Mouse (Mus musculus): ENCODE results near the gene Lhfpl2. TPM values are rescaled to one million over a fixed set of nuclear protein-coding genes. Genes with fewer than 3 reads are reported as not detected.

Lhfpl2 gene
- polyA plus RNA-seq, 1 experiment from 2014 or later: 75.2 TPM

DNA sequence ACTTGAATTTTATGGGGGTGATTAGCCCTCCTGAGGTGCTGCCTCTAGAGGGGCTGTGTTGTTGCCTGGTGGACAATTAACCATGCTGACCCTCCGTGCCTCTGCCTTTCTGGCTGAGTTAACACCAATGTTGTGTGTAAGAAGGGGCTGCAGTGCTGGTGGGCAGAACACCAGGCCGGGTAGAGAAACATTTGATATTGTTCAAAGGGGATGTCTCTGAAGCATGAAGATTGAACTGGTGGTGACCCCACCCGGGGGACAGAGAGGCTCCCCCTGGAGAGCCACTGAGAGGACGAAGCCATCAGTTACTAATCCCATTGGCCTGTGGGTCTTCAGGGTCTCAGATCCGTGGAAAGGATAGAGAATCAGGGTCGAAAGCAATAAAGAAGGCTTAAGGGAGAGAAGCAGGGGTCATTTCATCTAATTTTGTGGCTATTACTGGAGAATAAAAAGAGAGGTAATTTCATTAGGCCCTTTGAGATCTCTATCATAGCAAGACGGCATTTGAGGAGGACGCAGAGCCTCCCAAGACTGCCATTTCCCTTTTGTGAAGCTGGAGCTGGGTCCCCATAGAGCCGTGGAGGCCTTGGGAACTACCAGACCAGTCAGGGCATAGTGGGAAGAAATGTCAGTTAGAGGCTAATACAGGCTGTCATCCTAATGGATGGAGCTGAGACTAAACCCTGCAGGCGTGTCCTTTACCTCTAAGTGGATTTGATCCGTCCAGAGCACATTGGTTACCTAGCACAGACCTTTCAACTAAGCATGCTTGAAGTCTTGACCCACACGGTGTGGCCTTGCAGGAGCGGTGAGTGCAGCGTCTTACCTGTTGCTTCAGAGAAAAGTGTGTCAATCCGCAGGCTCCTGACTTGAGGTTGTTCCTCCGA, 12.1 kb downstream of the Lhfpl2 start:
- no peak overlapping the region for H3K4me3 ChIP-seq
- H3K4me2 ChIP-seq: no peak overlapping the region
- 0 out of 2 replicates have a peak, but pooled peaks cover 5% of the 10 kb centered on the region for H3K27me3 ChIP-seq
- ATAC-seq (ENCODE audit: insufficient number of reproducible peaks, low FRiP score, low TSS enrichment, low read depth): no peak
- WGBS: 68% methylated on average over 16 of the region's 16 CpGs
- no peak overlapping the region for H3K27ac ChIP-seq
- peaks cover 6% of the 10 kb centered on the region; the same call in 1 of the 2 replicates for H3K36me3 ChIP-seq
- peaks cover 38% of the 10 kb centered on the region for H3K4me1 ChIP-seq
- H3K9me3 ChIP-seq: no peaks in the 10 kb centered on the region
- no peak overlapping the region for H3K9ac ChIP-seq

DNA sequence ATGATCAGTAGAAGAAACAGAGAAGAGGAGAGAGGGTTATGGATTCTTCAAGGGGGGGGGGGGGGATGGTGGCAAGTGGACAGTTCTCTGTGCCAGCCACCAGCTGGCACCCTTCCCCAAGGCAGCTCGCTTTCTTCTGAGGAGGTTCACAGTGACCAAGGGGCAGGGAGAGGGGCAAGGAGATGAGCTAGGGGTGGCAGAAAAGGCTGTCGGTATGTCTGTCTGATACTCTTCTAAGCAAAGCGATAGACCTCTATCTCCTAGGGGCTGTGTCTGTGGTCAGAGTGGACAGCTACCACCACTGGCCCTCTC, 12.7 kb downstream of the Lhfpl2 start:
- Histone ChIP-seq H3K4me2 (no peak overlapping the region), H3K4me3 (no peak overlapping the region), H3K9me3 (no peaks in the 10 kb centered on the region), H3K27ac (no peak overlapping the region), H3K4me1 (peaks cover 32% of the 10 kb centered on the region), H3K9ac (no peak overlapping the region), H3K27me3 (0 out of 2 replicates have a peak, but pooled peaks cover 5% of the 10 kb centered on the region), H3K36me3 (peaks cover 6% of the 10 kb centered on the region; the same call in 1 of the 2 replicates)
- ATAC-seq (ENCODE audit: insufficient number of reproducible peaks, low FRiP score, low TSS enrichment, low read depth): no peak
- 90% methylated on average over 3 of the region's 3 CpGs for WGBS

DNA sequence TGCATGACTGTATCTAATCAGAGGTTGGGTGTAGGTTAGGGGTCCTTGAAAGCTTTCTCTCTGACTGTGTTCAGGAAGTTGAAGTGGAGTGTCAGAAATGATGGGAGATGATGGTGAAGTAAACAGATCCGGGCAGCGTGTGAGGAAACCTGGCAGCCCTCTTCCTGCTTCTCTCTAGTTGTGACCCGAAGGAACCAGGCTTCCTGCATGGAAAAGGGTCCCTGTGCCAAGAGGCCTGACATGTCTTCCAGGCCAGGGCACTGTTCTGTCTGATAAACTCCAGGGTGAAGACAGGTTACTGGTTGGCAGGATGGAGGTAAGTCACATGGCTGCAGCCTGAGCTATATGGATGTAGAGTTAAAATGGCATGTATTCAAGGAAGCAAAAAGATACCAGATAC, 13.3 kb downstream of the Lhfpl2 start:
- Histone ChIP-seq H3K9ac (no peak overlapping the region), H3K9me3 (no peaks in the 10 kb centered on the region), H3K4me2 (no peak overlapping the region), H3K27ac (no peak overlapping the region), H3K36me3 (peaks cover 6% of the 10 kb centered on the region; the same call in 1 of the 2 replicates), H3K27me3 (0 out of 2 replicates have a peak, but pooled peaks cover 9% of the 10 kb centered on the region), H3K4me1 (peaks cover 25% of the 10 kb centered on the region), H3K4me3 (no peak overlapping the region)
- 90% methylated on average over 3 of the region's 3 CpGs for WGBS
- no peak for ATAC-seq (ENCODE audit: insufficient number of reproducible peaks, low FRiP score, low TSS enrichment, low read depth)

DNA sequence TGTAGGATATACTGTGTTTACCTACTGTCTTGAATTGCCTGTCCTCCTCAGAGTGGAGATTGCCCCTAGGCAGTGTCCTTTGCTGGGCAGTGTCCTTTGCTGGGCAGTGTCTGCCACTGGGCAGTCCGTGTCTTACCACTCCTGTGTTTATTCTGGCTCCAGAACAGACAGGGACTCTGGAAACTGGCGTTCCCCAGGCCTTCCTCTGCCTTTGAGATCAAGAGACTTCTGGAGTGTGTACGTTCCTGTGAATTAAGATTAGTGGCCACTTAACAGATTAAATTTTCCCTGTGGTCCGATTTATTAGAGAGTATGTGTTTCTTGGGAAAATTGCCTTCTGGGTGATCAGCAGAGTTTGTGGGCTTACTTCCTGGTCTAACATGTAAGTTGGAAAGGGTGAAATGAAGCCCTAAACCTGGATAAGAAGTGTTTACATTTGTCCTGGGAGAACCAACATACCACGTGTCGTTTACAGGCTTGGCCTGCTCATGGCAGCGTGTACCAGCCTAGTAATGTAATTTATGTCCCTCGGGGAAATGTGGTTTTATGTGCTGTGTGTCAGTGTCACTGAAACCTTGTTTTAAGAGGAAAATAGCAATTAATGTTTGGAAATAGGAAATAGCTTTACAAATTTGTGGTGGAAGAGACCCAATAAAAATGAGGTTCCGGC, 15.6 kb downstream of the Lhfpl2 start:
- Histone ChIP-seq H3K4me3 (no peak overlapping the region), H3K27me3 (0 out of 2 replicates have a peak, but pooled peaks cover 12% of the 10 kb centered on the region), H3K36me3 (peaks cover 6% of the 10 kb centered on the region; the same call in 1 of the 2 replicates), H3K27ac (no peak overlapping the region), H3K4me2 (no peak overlapping the region), H3K9me3 (no peaks in the 10 kb centered on the region), H3K4me1 (peaks cover 31% of the 10 kb centered on the region), H3K9ac (no peak overlapping the region)
- 35% methylated on average over 9 of the region's 9 CpGs for WGBS
- ATAC-seq (ENCODE audit: insufficient number of reproducible peaks, low FRiP score, low TSS enrichment, low read depth): no peak

DNA sequence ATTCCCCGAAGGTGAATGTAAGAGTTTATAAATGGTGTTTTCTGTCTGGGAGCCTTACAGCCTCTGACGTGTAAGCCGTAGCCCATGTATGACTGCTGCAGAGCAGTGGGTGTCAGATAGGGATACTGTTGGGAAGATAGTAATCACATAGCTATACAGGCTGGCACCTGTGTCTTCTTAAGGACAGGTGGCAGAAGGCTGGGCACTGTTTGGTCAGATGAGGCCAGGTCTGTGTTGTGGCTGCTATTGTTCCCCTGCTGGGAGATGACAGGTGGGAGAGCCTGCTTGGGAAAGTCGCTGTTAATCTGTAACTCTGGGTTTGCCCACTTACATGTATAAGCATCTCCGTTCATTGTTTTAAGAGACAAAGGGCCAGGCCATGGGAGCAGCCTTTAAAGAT, 16.1 kb downstream of the Lhfpl2 start:
- H3K4me2 ChIP-seq: no peak overlapping the region
- H3K9ac ChIP-seq: no peak overlapping the region
- WGBS: 49% methylated on average over 5 of the region's 5 CpGs
- H3K4me3 ChIP-seq: no peak overlapping the region
- H3K9me3 ChIP-seq: no peaks in the 10 kb centered on the region
- H3K4me1 ChIP-seq: peaks cover 31% of the 10 kb centered on the region
- H3K27ac ChIP-seq: no peak overlapping the region
- H3K27me3 ChIP-seq: 0 out of 2 replicates have a peak, but pooled peaks cover 12% of the 10 kb centered on the region
- ATAC-seq (ENCODE audit: insufficient number of reproducible peaks, low FRiP score, low TSS enrichment, low read depth): no peak
- peaks cover 6% of the 10 kb centered on the region; the same call in 1 of the 2 replicates for H3K36me3 ChIP-seq

DNA sequence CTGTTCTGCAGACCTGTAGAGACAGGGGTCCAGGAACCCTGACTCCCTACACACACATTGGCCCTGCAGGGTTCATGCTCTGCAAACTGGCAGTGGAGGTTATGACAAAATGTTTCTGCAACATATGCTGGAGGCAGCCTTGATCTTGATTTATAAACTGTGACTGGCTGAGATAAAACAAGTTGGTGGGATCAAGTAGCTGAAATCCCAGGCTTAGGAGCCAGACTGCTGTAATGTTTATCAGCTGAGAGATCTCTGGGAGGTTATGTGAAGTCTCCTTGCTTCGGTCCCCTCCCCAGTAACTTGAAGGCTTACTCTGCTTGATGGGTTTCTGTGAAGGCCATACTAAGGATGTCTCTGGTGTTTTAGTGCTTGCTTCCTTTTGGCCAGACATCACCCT, 17.6 kb downstream of the Lhfpl2 start:
- no peak for ATAC-seq (ENCODE audit: insufficient number of reproducible peaks, low FRiP score, low TSS enrichment, low read depth)
- Histone ChIP-seq H3K27ac (no peak overlapping the region), H3K9ac (no peak overlapping the region), H3K4me2 (no peak overlapping the region), H3K4me1 (peaks cover 31% of the 10 kb centered on the region), H3K36me3 (peaks cover 10% of the 10 kb centered on the region; the same call in 1 of the 2 replicates), H3K27me3 (0 out of 2 replicates have a peak, but pooled peaks cover 7% of the 10 kb centered on the region), H3K9me3 (no peaks in the 10 kb centered on the region), H3K4me3 (no peak overlapping the region)
- 36% methylated on average over 1 of the region's 1 CpGs for WGBS

DNA sequence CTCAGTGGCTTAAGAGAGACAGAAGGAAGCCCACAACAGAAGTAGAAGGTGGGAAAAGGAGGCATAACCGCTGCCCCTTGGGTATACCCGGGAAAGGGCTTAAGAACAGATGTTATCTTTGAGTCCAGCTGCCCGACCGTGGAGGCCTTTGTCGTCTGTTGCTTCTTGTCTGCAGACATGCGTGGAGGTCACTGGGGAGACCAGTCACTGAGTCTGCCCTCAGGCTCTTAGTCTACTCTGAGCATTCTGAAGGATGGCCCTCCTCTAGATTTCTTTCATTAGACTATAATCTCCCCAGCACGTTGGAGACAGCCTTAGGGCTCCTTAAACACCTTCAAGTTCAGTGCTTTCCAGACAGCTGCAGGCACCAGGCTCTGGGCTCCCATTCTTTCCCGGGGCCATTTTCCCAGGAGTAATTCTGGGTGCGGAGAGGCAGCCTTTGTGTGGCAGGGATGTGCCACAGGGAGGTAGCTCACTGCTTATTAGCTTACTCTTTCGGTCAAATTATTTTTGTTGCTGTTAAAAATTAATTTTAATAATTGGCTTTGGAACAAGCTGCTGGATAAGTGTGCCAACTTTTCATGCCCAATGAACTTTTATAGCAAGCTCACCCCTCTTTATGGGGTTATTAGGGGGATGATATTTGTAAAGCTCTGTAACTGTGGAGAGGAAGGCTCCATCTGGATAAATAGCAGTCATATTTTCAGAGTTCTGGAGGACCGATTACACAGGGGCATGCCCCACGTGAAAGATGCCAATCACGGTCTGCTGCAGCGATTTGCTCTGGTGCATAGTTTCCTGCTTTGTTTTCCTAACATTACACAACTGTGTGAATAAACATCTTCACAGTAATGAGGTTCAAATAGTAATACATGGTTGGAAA, 19.8 kb downstream of the Lhfpl2 start:
- H3K9me3 ChIP-seq: no peaks in the 10 kb centered on the region
- WGBS: 29% methylated on average over 14 of the region's 14 CpGs
- H3K36me3 ChIP-seq: 0 out of 2 replicates have a peak, but pooled peaks cover 4% of the 10 kb centered on the region
- peaks cover 31% of the 10 kb centered on the region for H3K4me1 ChIP-seq
- no peak for ATAC-seq (ENCODE audit: insufficient number of reproducible peaks, low FRiP score, low TSS enrichment, low read depth)
- H3K9ac ChIP-seq: no peak overlapping the region
- H3K27me3 ChIP-seq: 0 out of 2 replicates have a peak, but pooled peaks cover 7% of the 10 kb centered on the region
- H3K4me2 ChIP-seq: no peak overlapping the region
- H3K27ac ChIP-seq: no peak overlapping the region
- H3K4me3 ChIP-seq: no peak overlapping the region

DNA sequence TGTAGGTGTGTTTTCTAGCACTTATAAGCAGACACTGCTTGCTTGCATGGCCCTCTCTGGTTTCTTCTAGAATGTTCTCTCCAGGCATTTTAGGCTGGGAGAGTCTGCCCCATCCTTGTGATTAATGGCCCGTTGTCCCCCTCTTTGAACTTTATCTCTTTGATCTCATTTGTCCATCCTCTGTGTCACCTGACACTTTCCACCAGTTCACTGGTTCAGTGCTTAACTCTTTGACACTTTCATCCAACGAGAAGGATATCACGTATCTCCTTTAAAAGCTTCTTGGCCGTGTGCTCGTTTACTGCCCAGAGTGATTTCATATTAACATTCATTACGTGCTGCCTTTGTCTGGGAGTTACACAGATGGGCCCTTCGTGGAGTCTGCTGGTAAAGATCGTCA, 25.6 kb downstream of the Lhfpl2 start:
- peaks cover 10% of the 10 kb centered on the region for H3K36me3 ChIP-seq
- no peak overlapping the region for H3K27ac ChIP-seq
- no peak overlapping the region for H3K4me2 ChIP-seq
- WGBS: 24% methylated on average over 8 of the region's 8 CpGs
- H3K4me1 ChIP-seq: peaks cover 12% of the 10 kb centered on the region
- no peaks in the 10 kb centered on the region for H3K27me3 ChIP-seq
- H3K4me3 ChIP-seq: no peak overlapping the region
- no peak overlapping the region for H3K9ac ChIP-seq
- no peaks in the 10 kb centered on the region for H3K9me3 ChIP-seq
- no peak for ATAC-seq (ENCODE audit: insufficient number of reproducible peaks, low FRiP score, low TSS enrichment, low read depth)

DNA sequence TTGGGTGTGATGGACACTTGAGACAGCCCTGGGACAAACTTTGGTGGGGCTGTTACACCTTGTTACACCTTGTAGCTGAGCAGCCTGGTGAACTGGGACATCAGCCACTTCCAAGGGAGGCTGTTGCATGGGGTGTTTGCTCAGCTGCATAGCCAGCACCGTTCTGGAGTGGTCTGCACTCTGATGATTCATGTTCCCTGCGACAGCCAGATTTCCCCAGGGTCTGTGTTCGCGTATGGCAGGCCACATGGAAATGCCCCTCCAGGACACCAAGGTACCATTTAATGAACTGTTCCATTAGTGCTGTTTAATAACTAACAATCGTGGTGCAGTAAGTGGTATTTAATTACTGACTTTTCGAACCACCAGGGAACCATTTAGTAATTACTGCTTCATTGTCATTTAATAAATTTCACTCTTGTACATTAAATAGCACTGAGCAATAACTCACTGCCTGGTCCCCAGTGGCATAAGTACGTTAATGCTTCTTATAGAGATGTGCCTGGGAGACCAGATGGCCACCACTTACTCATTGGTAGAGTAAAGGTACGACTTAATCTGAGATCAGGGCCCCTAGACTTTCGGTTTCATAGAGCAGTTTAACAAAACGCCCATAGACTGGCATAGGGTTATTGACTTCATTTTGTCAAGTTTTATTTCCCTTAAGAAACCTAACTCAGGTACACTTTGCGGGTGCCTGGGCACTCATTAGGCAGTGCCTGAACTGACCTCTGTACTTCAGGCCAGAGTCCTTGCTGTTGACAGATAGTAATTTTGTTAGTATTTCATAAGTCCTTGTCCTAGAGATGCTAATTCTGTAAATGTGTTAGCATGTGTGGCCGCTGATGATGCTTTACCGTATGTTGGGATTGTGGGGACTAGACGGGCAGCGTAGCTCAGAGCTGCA, 26.9 kb downstream of the Lhfpl2 start:
- ATAC-seq (ENCODE audit: insufficient number of reproducible peaks, low FRiP score, low TSS enrichment, low read depth): no peak
- no peak overlapping the region for H3K4me3 ChIP-seq
- no peaks in the 10 kb centered on the region for H3K9me3 ChIP-seq
- no peak overlapping the region for H3K4me2 ChIP-seq
- peaks cover 10% of the 10 kb centered on the region for H3K36me3 ChIP-seq
- H3K9ac ChIP-seq: no peak overlapping the region
- H3K27me3 ChIP-seq: no peaks in the 10 kb centered on the region
- no peak overlapping the region for H3K27ac ChIP-seq
- H3K4me1 ChIP-seq: peaks cover 19% of the 10 kb centered on the region
- 56% methylated on average over 15 of the region's 15 CpGs for WGBS

DNA sequence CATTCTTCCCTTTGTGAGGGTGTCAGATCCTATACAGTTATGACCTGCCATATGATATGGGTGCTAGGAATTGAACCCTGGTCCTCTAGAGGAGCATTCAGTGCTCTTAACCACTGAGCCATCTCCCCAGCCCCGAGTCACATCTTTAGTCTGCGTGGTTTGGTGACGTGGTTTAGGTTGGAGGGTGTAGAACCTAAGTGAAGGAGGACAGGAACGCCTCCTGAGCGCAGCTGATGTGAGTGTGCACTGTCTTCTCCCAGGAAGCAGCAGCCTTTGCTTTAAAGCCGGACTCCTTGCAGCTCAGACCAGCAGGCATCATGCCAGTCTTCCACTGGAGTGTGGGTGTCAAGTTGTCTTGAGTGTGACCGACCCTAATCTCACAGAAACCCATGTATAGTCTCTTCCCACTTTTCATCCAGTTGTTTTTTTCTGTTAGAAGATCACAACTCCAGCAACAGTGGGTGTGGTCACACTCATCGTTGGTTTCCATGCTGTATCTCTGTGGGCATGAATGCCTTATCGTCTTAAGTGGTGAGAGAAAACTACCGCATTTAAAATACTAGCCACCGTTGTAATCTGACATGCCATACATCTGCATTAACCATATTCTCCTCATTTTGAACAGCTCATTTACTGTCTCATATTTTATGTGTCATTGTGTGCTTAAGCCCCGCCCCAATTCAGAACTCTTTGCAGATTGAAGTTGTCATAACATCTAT, 28.7 kb downstream of the Lhfpl2 start:
- H3K9ac ChIP-seq: no peak overlapping the region
- no peak overlapping the region for H3K4me3 ChIP-seq
- no peak overlapping the region for H3K27ac ChIP-seq
- peaks cover 6% of the 10 kb centered on the region for H3K36me3 ChIP-seq
- H3K4me1 ChIP-seq: peaks cover 19% of the 10 kb centered on the region
- no peaks in the 10 kb centered on the region for H3K27me3 ChIP-seq
- H3K4me2 ChIP-seq: no peak overlapping the region
- 89% methylated on average over 12 of the region's 12 CpGs for WGBS
- ATAC-seq (ENCODE audit: insufficient number of reproducible peaks, low FRiP score, low TSS enrichment, low read depth): no peak
- H3K9me3 ChIP-seq: no peaks in the 10 kb centered on the region
